Mouse (Mus musculus): ENCODE results near the gene Tdrd7.

Tdrd7 gene

GRCm38 (mm10) chr4:45976931-45977667 lies 12.0 kb downstream of the Tdrd7 start:
- no peak for DNase-seq

- DNase-seq = no peak
These were observed 14.8 kb downstream of the Tdrd7 start for GRCm38 (mm10) chr4:45979916-45980315.

GRCm38 (mm10) chr4:45981054-45981453 lies 15.9 kb downstream of the Tdrd7 start:
- DNase-seq = no peak

- no peak for DNase-seq
These were observed 25.4 kb downstream of the Tdrd7 start for GRCm38 (mm10) chr4:45990427-45991135.

GRCm38 (mm10) chr4:45998536-45998935 lies 33.4 kb downstream of the Tdrd7 start:
- DNase-seq = no peak

GRCm38 (mm10) chr4:46008142-46008793 lies 43.1 kb downstream of the Tdrd7 start:
- DNase-seq = no peak

- no peak for DNase-seq
These were observed 46.6 kb downstream of the Tdrd7 start for GRCm38 (mm10) chr4:46011698-46012097.

GRCm38 (mm10) chr4:46015605-46016004 lies 50.5 kb downstream of the Tdrd7 start:
- no peak for DNase-seq

- peak; percentile 50 for DNase-seq
These were observed 57.9 kb downstream of the Tdrd7 start for GRCm38 (mm10) chr4:46023021-46023481.

- no peak for DNase-seq
These were observed 60.8 kb downstream of the Tdrd7 start for GRCm38 (mm10) chr4:46025893-46026292.

GRCm38 (mm10) chr4:46028224-46028623 lies 63.1 kb downstream of the Tdrd7 start:
- no peak for DNase-seq

- no peak for DNase-seq
These were observed 63.6 kb downstream of the Tdrd7 start for GRCm38 (mm10) chr4:46028781-46029180.

GRCm38 (mm10) chr4:46029552-46029951 lies 64.4 kb downstream of the Tdrd7 start:
- no peak for DNase-seq

- no peak for DNase-seq
These were observed 67.3 kb downstream of the Tdrd7 start for GRCm38 (mm10) chr4:46032448-46032847.

GRCm38 (mm10) chr4:46033197-46033596 lies 68.1 kb downstream of the Tdrd7 start:
- DNase-seq = no peak

- DNase-seq = no peak
These were observed 73.4 kb downstream of the Tdrd7 start for GRCm38 (mm10) chr4:46038591-46038891.

GRCm38 (mm10) chr4:46038892-46039751 lies 74.0 kb downstream of the Tdrd7 start, which contains the start of gene Tmod1:
Tmod1 (plus strand) TSS chr4:46038935.
- peak; percentile 81 for DNase-seq

GRCm38 (mm10) chr4:46039899-46040298 lies 74.8 kb downstream of the Tdrd7 start:
- DNase-seq = peak; percentile 45

GRCm38 (mm10) chr4:46040594-46041192 lies 75.6 kb downstream of the Tdrd7 start:
- peak; percentile 73 for DNase-seq

- DNase-seq = peak; percentile 46
These were observed 76.8 kb downstream of the Tdrd7 start for GRCm38 (mm10) chr4:46041761-46042504.

- peak; percentile 34 for DNase-seq
These were observed 77.3 kb downstream of the Tdrd7 start for GRCm38 (mm10) chr4:46042505-46042850.

GRCm38 (mm10) chr4:46043361-46043760 lies 78.2 kb downstream of the Tdrd7 start:
- no peak for DNase-seq

Data from cerebellum, adult 11-12 months (tissue).